Mouse (Mus musculus) kidney, postnatal 36 days (tissue): ENCODE data around the gene Cwc22.

ENCODE experiments used
- DNase-seq, 2 experiments: peaks; one replicate each; pipeline ENCODE4 v3.0.0; 2021 to 2022; ENCODE audit warnings: mixed read lengths in 2 of 2

The Cwc22 gene

DNA sequence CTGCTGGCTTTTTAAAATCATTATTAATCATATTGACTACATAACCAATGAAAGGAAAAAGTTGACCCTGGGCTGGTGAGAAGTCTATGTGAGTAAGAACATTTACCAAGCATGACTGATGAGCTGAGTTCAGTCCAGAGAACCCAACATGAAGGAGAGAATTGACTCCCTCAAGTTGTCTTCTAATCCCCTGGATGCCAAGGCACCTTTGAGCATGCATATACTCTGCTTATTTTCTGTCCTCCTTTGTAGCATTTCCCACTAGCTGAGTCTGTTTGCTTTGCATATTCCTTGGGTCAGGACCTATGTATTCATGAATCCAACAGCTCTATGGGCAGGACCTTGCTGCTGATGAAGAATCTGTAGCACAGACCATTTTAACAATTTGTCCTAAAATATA is 75.0 kb downstream of the Cwc22 start:
- DNase-seq, result no peak

DNA sequence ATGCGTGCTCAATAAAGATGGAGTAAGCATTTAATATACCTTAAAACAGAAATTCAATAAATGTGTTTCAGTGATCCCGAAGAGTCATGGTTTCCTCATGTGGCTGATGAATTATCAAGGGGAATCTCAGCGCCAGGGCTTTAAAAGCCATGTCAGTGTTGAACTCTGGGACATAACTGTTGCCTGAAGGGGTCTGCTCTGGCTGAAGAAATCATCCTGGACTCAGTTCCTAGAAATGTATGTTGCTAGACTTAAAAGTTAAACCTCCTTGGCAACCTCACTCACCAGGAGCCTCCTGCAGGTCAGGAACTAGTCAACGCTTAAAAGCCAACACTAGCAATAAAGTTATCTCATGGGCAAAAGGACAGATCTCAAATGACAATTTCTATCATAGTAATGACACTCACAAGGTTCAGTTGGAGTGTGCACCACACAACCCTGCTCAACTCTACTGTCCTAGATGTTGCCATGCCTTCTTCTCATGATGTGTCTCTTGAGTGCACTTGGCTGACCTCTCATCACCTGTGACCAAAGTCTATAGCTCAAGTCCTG is 76.4 kb downstream of the Cwc22 start:
- no peak for DNase-seq

DNA sequence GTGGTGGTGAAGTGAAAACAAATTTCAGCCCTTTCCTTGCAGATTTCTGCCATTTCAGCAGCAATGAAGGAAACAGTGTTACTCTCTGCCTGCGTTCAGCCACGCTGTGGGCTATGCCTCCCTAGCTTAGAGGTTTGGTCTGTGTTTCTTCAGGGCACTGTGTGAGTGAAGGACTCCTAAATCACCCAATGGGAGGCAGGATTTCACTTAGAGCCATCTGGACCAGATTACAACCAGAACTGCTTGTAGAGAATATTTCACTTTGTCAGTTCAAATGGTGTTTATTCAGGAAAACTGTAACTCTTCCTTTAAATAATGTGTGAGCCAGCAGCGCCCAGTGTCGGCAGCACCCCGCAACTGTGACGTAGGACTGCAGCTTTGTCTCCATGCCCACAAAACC is 82.2 kb downstream of the Cwc22 start:
- no peak for DNase-seq

DNA sequence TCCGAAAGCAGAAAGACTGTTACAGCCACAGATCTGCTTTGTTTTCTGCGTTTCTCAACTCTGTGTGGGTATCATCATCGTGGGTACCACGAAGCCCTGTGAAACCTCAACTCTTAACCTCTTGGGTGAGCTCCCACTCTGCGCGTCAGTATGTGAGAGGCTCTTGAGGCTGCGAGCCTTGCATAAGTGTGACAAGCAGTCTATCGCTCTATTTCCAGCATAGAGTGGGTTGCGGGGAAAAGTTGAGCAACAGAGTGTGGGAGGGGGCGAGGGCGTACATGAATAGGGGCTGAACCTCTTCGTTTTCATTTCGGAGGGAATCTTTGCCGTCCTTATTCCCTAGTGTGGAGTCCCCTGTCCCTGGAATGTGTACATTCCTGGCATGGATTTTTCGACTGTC is 82.7 kb downstream of the Cwc22 start:
- DNase-seq, result no peak

DNA sequence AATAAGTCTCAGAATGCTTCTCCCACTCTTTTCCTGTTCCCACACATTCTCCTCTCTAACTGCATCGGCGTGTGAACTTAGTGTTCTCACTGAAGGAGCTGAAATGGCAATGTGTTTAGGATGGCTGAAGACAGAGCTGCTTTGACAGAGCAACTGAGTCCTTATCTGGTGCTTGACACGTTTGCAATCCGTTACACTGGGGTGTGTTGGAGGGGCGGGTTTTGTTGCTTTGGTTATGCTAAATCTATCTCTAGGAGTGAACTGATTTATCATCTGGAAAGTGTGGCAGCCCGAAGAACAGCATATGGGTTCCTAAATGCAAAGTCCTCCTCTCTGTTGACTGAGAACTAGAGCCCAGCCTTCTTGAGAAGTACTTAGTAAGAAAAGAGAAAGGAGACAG is 104.7 kb downstream of the Cwc22 start:
- DNase-seq, result no peak

DNA sequence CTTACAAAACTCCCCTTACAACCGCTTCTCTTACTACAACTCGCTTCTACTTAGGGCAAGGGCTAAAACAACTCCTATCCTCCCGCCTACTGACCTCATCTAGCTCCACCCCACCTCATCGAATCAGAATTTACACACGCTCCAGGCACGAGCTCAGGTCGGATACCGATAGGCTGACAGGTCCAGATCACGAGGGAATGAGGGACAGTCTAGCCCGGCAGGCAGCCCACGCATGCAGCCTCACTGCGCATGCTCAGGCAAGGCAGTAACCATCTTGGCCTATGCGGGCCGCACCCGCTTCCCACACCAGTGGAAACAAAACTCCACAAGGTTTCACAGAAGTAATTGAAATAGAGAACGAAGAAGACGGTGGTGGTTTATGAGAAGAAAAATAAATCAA is 106.6 kb downstream of the Cwc22 start:
- DNase-seq, result no peak

DNA sequence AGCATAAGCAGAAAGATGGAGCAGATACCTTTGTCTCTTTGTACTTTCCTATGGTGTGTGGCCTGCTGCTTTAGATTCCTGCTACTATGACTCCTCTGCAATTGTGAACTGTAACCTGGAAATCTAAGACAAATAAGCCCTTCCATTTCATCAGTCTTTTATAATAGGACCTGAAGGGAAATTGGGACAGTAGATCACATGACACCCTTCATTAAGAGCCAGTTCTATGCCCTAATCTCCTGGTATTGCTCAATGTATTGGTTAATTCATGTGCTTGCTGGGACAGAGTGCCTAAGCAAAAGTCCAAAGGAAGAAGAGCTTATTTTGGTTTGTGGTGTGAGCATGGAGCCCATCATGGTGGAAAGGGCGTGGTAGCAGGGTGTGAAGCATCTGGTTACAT is 107.5 kb downstream of the Cwc22 start:
- no peak for DNase-seq

DNA sequence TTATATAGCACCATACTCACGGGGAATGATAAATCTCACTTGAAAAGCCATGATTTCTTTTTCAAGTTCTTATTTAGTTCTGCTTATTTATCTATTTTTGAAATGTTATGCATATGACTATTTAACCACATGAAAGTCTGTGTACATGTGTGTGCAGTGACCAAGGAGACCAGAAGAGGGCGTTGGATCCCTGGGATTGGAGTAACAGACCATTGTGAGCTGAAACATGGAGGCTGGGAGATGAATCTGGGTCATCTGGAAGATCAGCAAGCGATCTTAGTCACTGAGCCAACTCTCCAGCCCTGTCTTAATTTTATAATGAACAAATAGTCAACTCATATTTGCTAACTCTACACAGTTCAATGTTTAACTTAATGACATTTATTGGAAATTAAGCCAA is 110.4 kb downstream of the Cwc22 start:
- no peak for DNase-seq
